Mouse (Mus musculus): ENCODE data around the gene Ccr1. TPM values are rescaled to one million over a fixed set of nuclear protein-coding genes. Genes with fewer than 3 reads are reported as not detected.
"Not testable (repeated sequence)": the region's sequence is repeated elsewhere in the genome, so short reads cannot be mapped to it uniquely, and the experiment has no call there.

The Ccr1 gene
- total and polyA plus RNA-seq, 2 experiments from 2014 or later = 0.38 to 0.76 TPM

DNA sequence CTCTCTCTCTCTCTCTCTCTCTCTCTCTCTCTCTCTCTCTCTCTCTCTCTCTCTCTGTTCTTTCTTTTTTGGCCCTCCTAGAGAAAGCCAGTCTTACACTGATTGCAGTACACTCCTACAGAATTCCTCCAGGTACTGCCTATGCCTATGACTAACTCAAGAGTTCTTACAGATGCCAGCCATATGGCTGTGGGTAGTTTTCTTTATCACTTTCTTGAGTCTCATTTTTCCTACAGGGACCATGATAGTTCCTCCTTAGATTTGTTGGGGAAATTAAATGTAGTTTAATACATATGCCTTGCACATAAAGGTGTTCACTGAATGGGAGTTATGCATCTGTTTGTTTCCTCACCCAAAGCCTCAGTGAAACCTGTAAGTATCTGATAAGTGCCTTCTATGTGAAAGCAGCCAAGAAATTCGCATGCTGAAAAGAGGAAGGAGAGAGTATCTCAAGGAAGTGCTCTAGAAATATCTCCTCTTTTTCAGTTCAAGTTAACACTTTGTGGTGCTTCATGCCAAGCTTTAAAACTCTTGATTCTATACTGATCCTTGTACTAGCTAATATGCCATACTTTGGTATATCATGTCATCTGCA, 22.9 kb upstream of the Ccr1 start:
- no peak for TF ChIP-seq CTCF (IDR thresholded peaks at IDR 0.05; ENCODE audit: low read depth)
- no peak for ATAC-seq

DNA sequence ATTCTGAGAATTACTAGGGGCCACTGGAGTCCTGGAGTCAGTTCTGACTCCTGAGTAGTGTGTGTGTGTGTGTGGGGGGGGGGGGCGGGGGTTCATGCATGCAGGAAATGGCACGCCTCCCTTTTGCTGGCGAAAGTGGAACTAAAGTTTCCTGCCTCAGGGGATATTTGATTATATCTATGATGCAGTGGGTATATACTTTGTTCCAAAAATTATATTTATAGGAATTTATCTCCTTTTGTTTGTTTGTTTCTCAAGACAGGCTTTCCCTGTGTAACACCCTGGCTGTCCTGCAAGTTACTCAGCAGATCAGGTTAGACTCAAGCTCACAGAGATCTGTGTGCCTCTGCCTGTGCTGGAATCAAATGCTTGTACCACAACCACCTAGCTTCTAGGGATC, 21.2 kb upstream of the Ccr1 start:
- H3K27ac ChIP-seq (ENCODE audit: low read depth, low read length) = no peak overlapping the region
- DNase-seq = no peak
- H3K9me3 ChIP-seq (ENCODE audit: low read length) = no peaks in the 10 kb centered on the region
- no peak for TF ChIP-seq CTCF (IDR thresholded peaks at IDR 0.05; ENCODE audit: low read depth)
- ATAC-seq = no peak
- H3K36me3 ChIP-seq (ENCODE audit: insufficient read depth) = no peaks in the 10 kb centered on the region
- no peaks in the 10 kb centered on the region for H3K4me1 ChIP-seq (ENCODE audit: insufficient read depth)
- H3K27me3 ChIP-seq (ENCODE audit: insufficient read depth, low read length) = no peaks in the 10 kb centered on the region
- 79% methylated on average over 3 of the region's 3 CpGs for WGBS
- H3K4me2 ChIP-seq (ENCODE audit: low read depth) = no peak overlapping the region
- H3K4me3 ChIP-seq (ENCODE audit: low read depth, low read length) = no peak overlapping the region
- no peak overlapping the region for H3K9ac ChIP-seq

More for the DNA sequence above, 22.9 kb upstream of the Ccr1 start:
- no peak overlapping the region for H3K27ac ChIP-seq (ENCODE audit: low read depth, low read length)
- no peak overlapping the region for H3K4me2 ChIP-seq (ENCODE audit: low read depth)
- WGBS = 36% methylated on average over 1 of the region's 1 CpGs
- no peak overlapping the region for H3K9ac ChIP-seq
- H3K4me3 ChIP-seq (ENCODE audit: low read depth, low read length) = no peak overlapping the region
- no peaks in the 10 kb centered on the region for H3K4me1 ChIP-seq (ENCODE audit: insufficient read depth)
- no peaks in the 10 kb centered on the region for H3K9me3 ChIP-seq (ENCODE audit: low read length)
- no peaks in the 10 kb centered on the region for H3K36me3 ChIP-seq (ENCODE audit: insufficient read depth)
- no peak for DNase-seq
- no peaks in the 10 kb centered on the region for H3K27me3 ChIP-seq (ENCODE audit: insufficient read depth, low read length)

DNA sequence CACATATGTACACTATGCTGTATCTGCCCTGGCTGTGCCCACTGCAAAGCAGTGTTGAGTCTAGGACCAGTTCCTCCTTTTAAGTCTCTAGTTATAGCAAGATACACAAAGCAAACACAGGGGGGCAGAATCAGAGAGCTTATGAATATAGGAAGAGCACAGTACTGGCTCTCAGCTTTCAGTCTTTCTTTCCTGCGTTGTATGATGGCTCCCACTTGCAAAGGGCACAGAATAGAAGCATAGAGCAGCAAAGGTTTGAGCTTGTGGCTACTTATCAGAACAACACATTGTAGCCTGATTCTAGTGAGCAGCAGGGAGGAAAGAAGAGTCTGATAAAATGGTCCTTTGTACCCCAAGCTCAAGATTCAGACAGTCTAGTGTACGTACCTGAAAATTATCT, 17.7 kb upstream of the Ccr1 start:
- DNase-seq (peak; percentile 1), ATAC-seq (no peak)
- H3K27me3 ChIP-seq (ENCODE audit: insufficient read depth, low read length) = no peaks in the 10 kb centered on the region
- H3K4me1 ChIP-seq (ENCODE audit: insufficient read depth) = no peaks in the 10 kb centered on the region
- no peak overlapping the region for H3K4me2 ChIP-seq (ENCODE audit: low read depth)
- H3K9me3 ChIP-seq (ENCODE audit: low read length) = no peaks in the 10 kb centered on the region
- no peak overlapping the region for H3K27ac ChIP-seq (ENCODE audit: low read depth, low read length)
- no peak overlapping the region for H3K4me3 ChIP-seq (ENCODE audit: low read depth, low read length)
- H3K36me3 ChIP-seq (ENCODE audit: insufficient read depth) = no peaks in the 10 kb centered on the region
- H3K9ac ChIP-seq = no peak overlapping the region
- 86% methylated on average over 2 of the region's 2 CpGs for WGBS
- no peak for TF ChIP-seq CTCF (IDR thresholded peaks at IDR 0.05; ENCODE audit: low read depth)

DNA sequence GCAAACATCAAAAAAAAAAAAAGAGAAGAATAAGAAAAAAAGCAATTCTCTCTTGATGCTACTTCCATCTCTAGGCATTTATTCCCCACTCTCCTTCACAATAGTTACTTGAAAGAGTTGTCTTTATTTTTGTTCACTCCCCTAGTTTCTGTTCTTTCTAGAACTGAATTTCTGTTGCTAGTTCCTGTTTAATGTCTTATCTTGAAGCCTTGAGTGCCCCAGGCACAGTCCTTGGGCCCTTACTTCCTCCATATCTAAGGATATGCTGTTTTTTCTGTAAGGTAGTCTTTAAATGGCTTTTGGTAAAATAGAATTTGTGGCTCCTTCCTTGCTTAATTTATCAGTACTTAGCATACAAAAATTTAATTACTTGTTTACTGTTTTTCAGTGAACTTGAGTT, 16.5 kb upstream of the Ccr1 start:
- no peak for TF ChIP-seq CTCF (IDR thresholded peaks at IDR 0.05; ENCODE audit: low read depth)

DNA sequence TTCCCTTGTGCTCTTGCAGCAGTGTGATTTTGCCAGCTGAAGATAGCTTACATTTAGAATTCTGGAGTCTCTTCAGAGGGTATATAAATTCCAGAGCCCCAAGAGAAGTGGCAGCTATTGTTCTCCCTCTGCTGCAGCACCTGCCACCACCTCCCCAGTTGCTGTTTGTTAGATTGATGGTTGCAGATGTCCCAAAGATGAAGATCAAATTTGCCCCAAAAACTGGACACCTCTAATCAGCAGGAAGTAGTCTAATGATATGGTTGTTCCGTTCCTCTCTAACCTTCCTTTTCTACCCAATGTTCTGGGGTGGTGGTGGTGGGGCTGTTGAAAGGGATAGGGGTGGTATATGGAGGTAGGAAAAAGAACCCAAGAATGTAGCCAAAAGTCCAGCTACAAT, 14.2 kb upstream of the Ccr1 start:
- ATAC-seq (no peak), DNase-seq (no peak)
- no peak overlapping the region for H3K4me3 ChIP-seq (ENCODE audit: low read depth, low read length)
- H3K27ac ChIP-seq (ENCODE audit: low read depth, low read length) = no peak overlapping the region
- no peaks in the 10 kb centered on the region for H3K36me3 ChIP-seq (ENCODE audit: insufficient read depth)
- H3K4me1 ChIP-seq (ENCODE audit: insufficient read depth) = no peaks in the 10 kb centered on the region
- no peaks in the 10 kb centered on the region for H3K9me3 ChIP-seq (ENCODE audit: low read length)
- TF ChIP-seq CTCF (IDR thresholded peaks at IDR 0.05; ENCODE audit: low read depth) = no peak
- 93% methylated on average over 1 of the region's 1 CpGs for WGBS
- H3K9ac ChIP-seq = no peak overlapping the region
- H3K4me2 ChIP-seq (ENCODE audit: low read depth) = no peak overlapping the region
- H3K27me3 ChIP-seq (ENCODE audit: insufficient read depth, low read length) = no peaks in the 10 kb centered on the region

More for the DNA sequence above, 16.5 kb upstream of the Ccr1 start:
- Histone ChIP-seq H3K27ac (ENCODE audit: low read depth, low read length) (no peak overlapping the region), H3K9ac (no peak overlapping the region), H3K4me1 (ENCODE audit: insufficient read depth) (no peaks in the 10 kb centered on the region), H3K9me3 (ENCODE audit: low read length) (no peaks in the 10 kb centered on the region), H3K4me2 (ENCODE audit: low read depth) (no peak overlapping the region), H3K36me3 (ENCODE audit: insufficient read depth) (no peaks in the 10 kb centered on the region), H3K27me3 (ENCODE audit: insufficient read depth, low read length) (no peaks in the 10 kb centered on the region), H3K4me3 (ENCODE audit: low read depth, low read length) (no peak overlapping the region)
- DNase-seq (no peak), ATAC-seq (no peak)

DNA sequence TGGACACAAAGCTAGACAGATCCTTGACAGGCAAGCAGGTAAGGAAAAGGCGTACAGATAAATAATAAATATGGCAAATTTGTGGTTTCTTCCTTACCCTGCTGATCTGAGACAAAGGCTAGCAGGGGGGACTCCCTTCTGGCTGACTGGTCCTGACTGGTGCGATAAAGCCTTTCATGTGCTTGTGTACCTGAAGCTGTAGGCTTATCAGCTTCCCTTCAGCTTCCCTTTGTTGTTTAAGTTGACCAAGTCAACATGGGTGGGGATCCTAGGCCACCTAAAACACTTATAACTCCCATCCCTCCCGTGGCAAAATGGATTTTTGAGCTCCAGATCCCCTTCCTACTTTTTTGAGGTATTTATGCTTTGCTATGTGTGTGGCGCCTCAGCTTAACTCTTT, 13.4 kb upstream of the Ccr1 start:
- no peak for TF ChIP-seq CTCF (IDR thresholded peaks at IDR 0.05; ENCODE audit: low read depth)
- Histone ChIP-seq H3K27me3 (ENCODE audit: insufficient read depth, low read length) (no peaks in the 10 kb centered on the region), H3K9ac (no peak overlapping the region), H3K4me3 (ENCODE audit: low read depth, low read length) (no peak overlapping the region), H3K27ac (ENCODE audit: low read depth, low read length) (no peak overlapping the region), H3K4me2 (ENCODE audit: low read depth) (no peak overlapping the region), H3K36me3 (ENCODE audit: insufficient read depth) (no peaks in the 10 kb centered on the region), H3K9me3 (ENCODE audit: low read length) (no peaks in the 10 kb centered on the region), H3K4me1 (ENCODE audit: insufficient read depth) (no peaks in the 10 kb centered on the region)
- DNase-seq (no peak), ATAC-seq (no peak)
- 74% methylated on average over 4 of the region's 4 CpGs for WGBS

DNA sequence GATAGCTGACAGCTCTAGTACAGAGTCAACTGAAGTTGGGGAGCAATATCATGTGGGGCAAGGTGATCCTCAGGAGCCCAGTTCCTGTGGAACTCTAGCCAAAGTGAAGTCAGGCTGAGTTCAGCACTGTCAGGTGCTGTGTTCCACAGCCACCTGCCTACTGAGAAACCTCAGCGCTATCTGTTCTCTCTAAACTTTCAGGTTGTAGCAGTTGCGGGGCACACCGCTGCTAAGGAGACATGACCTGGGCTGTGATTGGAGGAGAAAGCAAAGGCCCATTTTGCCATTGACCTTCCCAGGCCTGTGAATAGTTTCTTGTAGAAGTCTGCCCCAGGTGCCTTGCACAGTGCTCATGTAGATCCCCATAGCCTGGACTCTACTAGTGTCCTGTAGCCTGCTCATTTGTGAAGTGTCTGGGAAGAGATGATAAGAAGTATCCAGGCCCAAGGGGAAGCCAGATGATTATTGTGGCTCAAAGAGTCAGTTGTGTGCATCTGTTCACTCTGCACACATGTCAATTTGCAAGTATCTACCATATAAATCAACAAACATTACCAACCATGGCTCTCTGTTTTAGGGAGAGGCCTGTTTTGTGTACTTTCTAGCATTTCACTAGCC, 12.5 kb upstream of the Ccr1 start:
- H3K4me3 ChIP-seq (ENCODE audit: low read depth, low read length); H3K27ac ChIP-seq (ENCODE audit: low read depth, low read length); DNase-seq; H3K9ac ChIP-seq; H3K9me3 ChIP-seq (ENCODE audit: low read length); H3K4me2 ChIP-seq (ENCODE audit: low read depth); H3K36me3 ChIP-seq (ENCODE audit: insufficient read depth); H3K27me3 ChIP-seq (ENCODE audit: insufficient read depth, low read length); H3K4me1 ChIP-seq (ENCODE audit: insufficient read depth); ATAC-seq: not testable (repeated sequence)
- no CpG with 5 or more reads among the region's 3 CpGs for WGBS

Data from forebrain, postnatal 0 days (tissue).